Mouse (Mus musculus) kidney, postnatal 0 days (tissue): ENCODE measurements around the gene Cyb561d1. TPM values are rescaled to one million over a fixed set of nuclear protein-coding genes. Genes with fewer than 3 reads are reported as not detected.

Source experiments
- ATAC-seq: fragments of 200-750 bp; cut with Nextera tagmentation; replicated peaks from 2 replicates; pipeline ENCODE4 v1.8.0; 2017; ENCODE audit warnings: low read depth, moderate number of reproducible peaks, moderate TSS enrichment, moderate library complexity; ENCODE audit not compliant: low FRiP score
- DNase-seq: peaks from one replicate; pipeline ENCODE4 v3.0.0-alpha.2; 2016; ENCODE audit warnings: low spot score
- H3K27ac ChIP-seq: fragments of 300-500 bp; sonication (generic); 2 replicates; pipeline ENCODE4 v1.5.1; 2014; ENCODE audit warnings: mild to moderate bottlenecking
- H3K27me3 ChIP-seq: fragments of 300-500 bp; sonication (generic); 2 replicates; pipeline ENCODE4 v1.6.1; 2014; ENCODE audit warnings: low read length, mixed read lengths; ENCODE audit not compliant: insufficient read depth
- H3K36me3 ChIP-seq: fragments of 300-500 bp; sonication (generic); 2 replicates; pipeline ENCODE4 v1.6.1; 2014; ENCODE audit warnings: low read length, mixed read lengths; ENCODE audit not compliant: insufficient read depth
- H3K4me1 ChIP-seq: fragments of 300-500 bp; sonication (generic); replicated peaks from 2 replicates; pipeline ENCODE4 v1.6.1; 2014; ENCODE audit warnings: antibody characterized with exemption, low read length, mixed read lengths; ENCODE audit not compliant: insufficient read depth
- H3K4me2 ChIP-seq: fragments of 300-500 bp; sonication (generic); 2 replicates; pipeline ENCODE4 v1.6.1; 2014; ENCODE audit warnings: mild to moderate bottlenecking, low read length, moderate library complexity, mixed read lengths
- H3K4me3 ChIP-seq: fragments of 300-500 bp; sonication (generic); replicated peaks from 2 replicates; pipeline ENCODE4 v1.5.1; 2014; ENCODE audit warnings: low read depth, low read length
- H3K9ac ChIP-seq: fragments of 300-500 bp; sonication (generic); 2 replicates; pipeline ENCODE4 v1.6.1; 2014; ENCODE audit warnings: low read depth, low read length
- H3K9me3 ChIP-seq: fragments of 300-500 bp; sonication (generic); replicated peaks from 2 replicates; pipeline ENCODE4 v1.6.1; 2016; ENCODE audit warnings: low read length, inconsistent platforms, mixed read lengths
- CTCF ChIP-seq: IDR thresholded peaks from 2 replicates; pipeline ENCODE4 v1.5.1; 2016; ENCODE audit warnings: antibody characterized with exemption, low read depth, mild to moderate bottlenecking, moderate library complexity
- WGBS: fragments of 180-500 bp; shearing (Covaris S2); extraction: QIAGEN DNeasy Blood & Tissue Kit; methylation state at CpG from one replicate; pipeline ENCODE4 v1.1.7; 2014; 5-methylcytosine and 5-hydroxymethylcytosine counted together
- polyA plus RNA-seq: library from polyadenylated mRNA; unstranded; fragments of >200 nt; fragmentation: Nextera tagmentation; extraction: Ambion mirVana; gene quantifications from 2 replicates; pipeline ENCODE4 v1.2.1, GENCODE M21; 2015

Gene Cyb561d1
- polyA plus RNA-seq, 1 experiment from 2014 or later = 3.4 TPM

GRCm38 (mm10) chr3:108226558-108227350 lies 25.7 kb upstream of the Cyb561d1 start, which contains the start of gene Sypl2:
TSS of gene Sypl2 (minus strand) at chr3:108226648.
- WGBS = 3% methylated on average over 44 of the region's 44 CpGs
- no peak for TF ChIP-seq CTCF
- H3K9ac ChIP-seq = peak within 1 kb of the TSS; percentile 57
- peak within 1 kb of the TSS; percentile 66 for H3K27ac ChIP-seq
- H3K4me3 ChIP-seq = peak within 1 kb of the TSS; percentile 44
- H3K4me1 ChIP-seq = peaks cover 19% of the 10 kb centered on the region
- DNase-seq (peak; percentile 63), ATAC-seq (no peak; the same call in 1 of the 2 replicates)
- no peaks in the 10 kb centered on the region for H3K36me3 ChIP-seq
- no peaks in the 10 kb centered on the region for H3K9me3 ChIP-seq
- peak within 1 kb of the TSS; percentile 78 for H3K4me2 ChIP-seq
- peaks cover 9% of the 10 kb centered on the region; the same call in 1 of the 2 replicates for H3K27me3 ChIP-seq

- peak; percentile 52 for DNase-seq
- H3K27me3 ChIP-seq = peaks cover 9% of the 10 kb centered on the region; the same call in 1 of the 2 replicates
- H3K36me3 ChIP-seq = no peaks in the 10 kb centered on the region
- H3K9me3 ChIP-seq = no peaks in the 10 kb centered on the region
- peak overlapping the region; percentile 44 for H3K4me3 ChIP-seq
- H3K27ac ChIP-seq = peak overlapping the region; percentile 66
- peak; percentile 86 for ATAC-seq
- peak overlapping the region; percentile 78 for H3K4me2 ChIP-seq
- H3K9ac ChIP-seq = peak overlapping the region; percentile 57
- peaks cover 19% of the 10 kb centered on the region for H3K4me1 ChIP-seq
- WGBS = 1% methylated on average over 58 of the region's 67 CpGs
- no peak for TF ChIP-seq CTCF
These were observed 24.9 kb upstream of the Cyb561d1 start for GRCm38 (mm10) chr3:108225711-108226557.

- Histone ChIP-seq H3K9me3 (no peaks in the 10 kb centered on the region), H3K4me2 (no peak overlapping the region), H3K27ac (no peak overlapping the region), H3K9ac (no peak overlapping the region), H3K27me3 (0 out of 2 replicates have a peak, but pooled peaks cover 4% of the 10 kb centered on the region), H3K4me3 (no peak overlapping the region), H3K36me3 (no peaks in the 10 kb centered on the region), H3K4me1 (peaks cover 1% of the 10 kb centered on the region; the same call in 1 of the 2 replicates)
- DNase-seq = no peak
- WGBS = 67% methylated on average over 3 of the region's 3 CpGs
- no peak for TF ChIP-seq CTCF
- no peak for ATAC-seq
These were observed 19.6 kb upstream of the Cyb561d1 start for GRCm38 (mm10) chr3:108220661-108221060.

- DNase-seq (peak; percentile 46), ATAC-seq (no peak)
- WGBS = 16% methylated on average over 5 of the region's 5 CpGs
- Histone ChIP-seq H3K4me3 (no peak overlapping the region), H3K27ac (no peak overlapping the region), H3K9me3 (no peaks in the 10 kb centered on the region), H3K27me3 (no peaks in the 10 kb centered on the region), H3K4me2 (no peak overlapping the region), H3K4me1 (0 out of 2 replicates have a peak, but pooled peaks cover under 1% of the 10 kb centered on the region), H3K36me3 (no peaks in the 10 kb centered on the region), H3K9ac (no peak overlapping the region)
- TF ChIP-seq CTCF = no peak
These were observed 13.7 kb upstream of the Cyb561d1 start for GRCm38 (mm10) chr3:108214734-108215133.

DNA sequence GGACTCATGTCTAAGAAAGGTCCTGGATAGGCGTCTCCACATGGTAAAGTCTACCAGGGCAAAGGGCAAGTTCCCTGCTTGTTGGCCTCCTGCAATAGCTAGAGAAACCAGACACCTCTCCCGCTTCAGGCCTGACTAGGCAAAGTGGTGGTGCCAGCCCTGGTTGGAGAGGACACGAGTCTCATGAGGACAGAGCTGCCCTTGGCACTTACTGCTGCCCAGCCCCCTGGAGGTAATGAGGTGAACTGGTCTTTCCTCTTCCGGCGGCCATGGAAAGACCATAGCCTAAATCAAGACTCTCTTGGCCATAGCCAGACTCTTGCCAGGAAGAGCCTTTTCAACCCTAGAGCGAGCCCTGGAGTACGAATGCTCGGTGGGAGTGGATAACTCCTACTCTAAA lies 11.4 kb upstream of the Cyb561d1 start:
- ATAC-seq (no peak), DNase-seq (peak; percentile 22)
- peak; percentile 28; the same call in 1 of the 2 replicates for TF ChIP-seq CTCF
- no peaks in the 10 kb centered on the region for H3K36me3 ChIP-seq
- no peak overlapping the region for H3K4me2 ChIP-seq
- H3K27ac ChIP-seq = no peak overlapping the region
- 69% methylated on average over 8 of the region's 8 CpGs for WGBS
- H3K4me3 ChIP-seq = no peak overlapping the region
- no peaks in the 10 kb centered on the region for H3K27me3 ChIP-seq
- peaks cover 11% of the 10 kb centered on the region for H3K4me1 ChIP-seq
- H3K9me3 ChIP-seq = no peaks in the 10 kb centered on the region
- H3K9ac ChIP-seq = no peak overlapping the region

DNA sequence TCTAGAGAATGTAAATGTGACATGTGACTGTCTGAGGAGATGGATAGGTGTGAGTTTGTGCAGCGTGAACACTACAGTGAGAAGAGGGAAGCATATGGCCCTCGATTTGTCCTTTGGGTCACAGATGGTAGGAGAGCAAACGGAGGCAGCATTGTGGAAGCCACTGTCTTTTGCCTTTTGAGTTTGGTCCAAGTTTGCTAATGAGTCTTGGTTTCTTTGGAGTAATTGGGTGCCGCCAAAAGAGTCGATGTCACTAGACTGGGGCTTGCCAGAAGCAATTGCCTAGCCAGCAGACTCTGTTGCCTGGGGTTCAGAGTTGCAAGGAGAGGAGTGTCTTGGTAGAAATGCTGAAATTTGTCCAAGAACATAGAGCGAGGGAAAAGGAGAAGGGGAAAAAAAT lies 10.8 kb upstream of the Cyb561d1 start:
- no peak for ATAC-seq
- no peak for TF ChIP-seq CTCF
- no peaks in the 10 kb centered on the region for H3K27me3 ChIP-seq
- no peak for DNase-seq
- no peak overlapping the region for H3K27ac ChIP-seq
- H3K36me3 ChIP-seq = no peaks in the 10 kb centered on the region
- peaks cover 11% of the 10 kb centered on the region for H3K4me1 ChIP-seq
- H3K9me3 ChIP-seq = no peaks in the 10 kb centered on the region
- H3K4me3 ChIP-seq = no peak overlapping the region
- no peak overlapping the region for H3K9ac ChIP-seq
- no peak overlapping the region for H3K4me2 ChIP-seq
- 79% methylated on average over 6 of the region's 6 CpGs for WGBS
